Mouse (Mus musculus): ENCODE results near the gene Olfr98. TPM values are rescaled to one million over a fixed set of nuclear protein-coding genes. Genes with fewer than 3 reads are reported as not detected.

The Olfr98 gene
- not detected in 2 replicates for polyA plus RNA-seq (2015; fragmentation: Nextera tagmentation; extraction: Ambion mirVana)

- Histone ChIP-seq H3K9ac (no peak within 1 kb of the TSS), H3K27me3 (replicated peaks) (no peaks in the 10 kb centered on the region), H3K9me3 (no peaks in the 10 kb centered on the region), H3K4me3 (replicated peaks) (no peak within 1 kb of the TSS), H3K27ac (no peak within 1 kb of the TSS), H3K4me2 (no peak within 1 kb of the TSS), H3K36me3 (no peaks in the 10 kb centered on the region), H3K4me1 (no peaks in the 10 kb centered on the region)
- WGBS = 82% methylated on average over 1 of the region's 1 CpGs
- ATAC-seq (ENCODE audit: insufficient read depth, low FRiP score, low read depth) = no peak
Measured at GRCm38 (mm10) chr17:37263626-37264025, at the start of gene Olfr98. Olfr98 (minus strand) TSS chr17:37263749.

DNA sequence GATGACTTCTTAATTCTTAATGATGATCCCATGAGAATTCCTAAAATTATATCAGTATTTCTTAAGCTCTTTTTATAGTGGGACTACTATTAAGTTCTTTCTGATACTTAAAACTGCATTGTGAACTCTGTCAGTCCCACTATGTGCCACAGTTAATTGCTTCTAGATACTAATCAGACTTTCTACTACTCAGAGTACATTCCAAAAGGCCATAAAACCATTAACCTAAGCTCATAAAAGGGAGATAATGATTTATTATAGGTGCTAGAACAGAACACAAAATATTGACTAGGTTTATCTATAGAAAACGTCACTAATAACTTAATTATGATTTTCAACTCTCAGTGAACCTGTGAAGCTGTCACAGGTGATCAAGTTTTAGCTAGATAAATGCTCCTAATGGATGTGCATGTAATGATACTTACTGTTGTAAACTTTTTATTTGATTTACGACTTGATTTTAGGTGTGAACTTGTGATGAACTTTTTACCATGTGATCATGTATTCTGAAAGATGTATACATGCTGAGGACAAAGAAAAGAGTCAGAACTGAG lies 46.7 kb upstream of the Olfr98 start:
- Histone ChIP-seq H3K9me3 (no peaks in the 10 kb centered on the region), H3K4me3 (replicated peaks) (no peak overlapping the region), H3K36me3 (no peaks in the 10 kb centered on the region), H3K4me1 (no peaks in the 10 kb centered on the region), H3K27ac (no peak overlapping the region), H3K27me3 (replicated peaks) (no peaks in the 10 kb centered on the region), H3K4me2 (no peak overlapping the region), H3K9ac (no peak overlapping the region)
- WGBS = 29% methylated on average over 2 of the region's 2 CpGs
- no peak for ATAC-seq (ENCODE audit: insufficient read depth, low FRiP score, low read depth)

DNA sequence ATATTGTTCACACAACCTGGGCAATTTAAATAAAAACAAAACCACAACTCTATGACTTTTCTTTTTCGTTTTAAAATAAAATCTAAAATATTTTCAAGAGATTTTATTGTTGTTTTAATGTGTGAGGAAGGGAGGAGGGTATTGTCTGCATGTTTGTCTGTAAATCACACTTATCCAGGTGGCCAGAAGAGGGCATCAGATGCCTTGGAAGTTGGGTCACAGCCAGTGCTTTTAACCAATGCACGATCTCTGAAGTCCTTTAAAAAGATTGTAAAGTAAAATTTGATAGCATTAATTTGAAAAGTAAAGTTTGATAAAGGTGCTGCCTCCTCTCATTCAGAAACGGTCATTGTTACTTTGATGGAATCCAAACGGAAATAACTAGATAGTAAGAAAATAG lies 44.9 kb upstream of the Olfr98 start:
- ATAC-seq (ENCODE audit: insufficient read depth, low FRiP score, low read depth) = no peak
- no peaks in the 10 kb centered on the region for H3K4me1 ChIP-seq
- H3K27me3 ChIP-seq (replicated peaks) = no peaks in the 10 kb centered on the region
- no peak overlapping the region for H3K4me3 ChIP-seq (replicated peaks)
- no peaks in the 10 kb centered on the region for H3K9me3 ChIP-seq
- H3K36me3 ChIP-seq = no peaks in the 10 kb centered on the region
- no peak overlapping the region for H3K27ac ChIP-seq
- 36% methylated on average over 4 of the region's 4 CpGs for WGBS
- H3K9ac ChIP-seq = no peak overlapping the region
- H3K4me2 ChIP-seq = no peak overlapping the region

DNA sequence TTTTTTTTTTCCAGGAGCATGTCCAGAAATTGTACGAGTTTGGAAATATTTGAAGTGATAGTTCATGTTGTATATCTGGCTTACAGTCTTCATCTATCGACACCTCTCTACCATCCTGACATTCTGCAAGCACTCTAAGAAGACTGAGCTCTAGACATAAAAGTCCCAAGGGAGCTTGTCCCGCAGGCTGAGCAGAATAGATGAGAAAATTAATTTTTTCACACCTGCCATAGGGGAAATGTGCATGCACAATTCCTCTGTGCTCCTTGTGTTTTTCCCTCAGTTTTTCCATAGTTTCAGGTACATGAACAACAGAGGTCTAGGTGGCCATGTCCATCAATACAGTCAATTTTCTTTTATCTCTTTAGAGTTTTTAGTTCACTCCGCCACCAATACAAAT lies 40.7 kb upstream of the Olfr98 start, which contains the start of gene Olfr101:
Gene Olfr101, minus strand, starts transcription at position 101 of the 400 bp plus-strand sequence.
- Histone ChIP-seq H3K9ac (no peak within 1 kb of the TSS), H3K4me1 (no peaks in the 10 kb centered on the region), H3K27ac (no peak within 1 kb of the TSS), H3K27me3 (replicated peaks) (no peaks in the 10 kb centered on the region), H3K4me2 (no peak within 1 kb of the TSS), H3K36me3 (no peaks in the 10 kb centered on the region), H3K4me3 (replicated peaks) (no peak within 1 kb of the TSS), H3K9me3 (no peaks in the 10 kb centered on the region)
- no peak for ATAC-seq (ENCODE audit: insufficient read depth, low FRiP score, low read depth)
- 73% methylated on average over 4 of the region's 4 CpGs for WGBS

- 74% methylated on average over 1 of the region's 1 CpGs for WGBS
- ATAC-seq (ENCODE audit: insufficient read depth, low FRiP score, low read depth) = no peak
- no peaks in the 10 kb centered on the region for H3K4me1 ChIP-seq
- H3K36me3 ChIP-seq = no peaks in the 10 kb centered on the region
- H3K27ac ChIP-seq = no peak within 1 kb of the TSS
- H3K9ac ChIP-seq = no peak within 1 kb of the TSS
- no peaks in the 10 kb centered on the region for H3K9me3 ChIP-seq
- H3K4me3 ChIP-seq (replicated peaks) = no peak within 1 kb of the TSS
- no peak within 1 kb of the TSS for H3K4me2 ChIP-seq
- H3K27me3 ChIP-seq (replicated peaks) = no peaks in the 10 kb centered on the region
Measured at GRCm38 (mm10) chr17:37283360-37283759, 19.8 kb upstream of the Olfr98 start, which contains the start of gene Olfr99. Olfr99 (minus strand) TSS chr17:37283460.

- 83% methylated on average over 1 of the region's 1 CpGs for WGBS
- H3K9me3 ChIP-seq = no peaks in the 10 kb centered on the region
- no peak overlapping the region for H3K4me2 ChIP-seq
- no peaks in the 10 kb centered on the region for H3K36me3 ChIP-seq
- no peaks in the 10 kb centered on the region for H3K27me3 ChIP-seq (replicated peaks)
- no peak overlapping the region for H3K27ac ChIP-seq
- no peak overlapping the region for H3K9ac ChIP-seq
- no peak for ATAC-seq (ENCODE audit: insufficient read depth, low FRiP score, low read depth)
- H3K4me1 ChIP-seq = no peaks in the 10 kb centered on the region
- no peak overlapping the region for H3K4me3 ChIP-seq (replicated peaks)
Measured at GRCm38 (mm10) chr17:37280331-37280730, 16.8 kb upstream of the Olfr98 start.

DNA sequence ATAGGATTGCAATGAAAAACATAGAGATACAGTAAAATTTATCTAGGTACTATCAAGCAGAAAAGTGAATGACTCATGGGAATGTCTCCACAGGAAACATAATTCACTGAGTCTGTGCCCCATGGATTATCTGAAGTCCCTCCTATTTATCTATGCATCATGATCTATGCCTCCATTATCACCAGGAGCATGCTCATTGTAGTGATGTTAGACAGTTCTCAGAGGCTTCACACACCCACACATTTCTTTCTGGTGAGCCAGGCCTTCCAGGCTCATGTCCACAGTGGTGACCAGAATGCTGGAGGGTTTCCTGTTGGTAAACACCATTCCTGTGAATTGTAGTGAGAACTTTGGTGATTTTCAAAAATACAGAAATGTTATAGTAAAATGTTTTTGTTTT lies 13.0 kb upstream of the Olfr98 start:
- no peak for ATAC-seq (ENCODE audit: insufficient read depth, low FRiP score, low read depth)
- no peak overlapping the region for H3K9ac ChIP-seq
- no peaks in the 10 kb centered on the region for H3K27me3 ChIP-seq (replicated peaks)
- no peak overlapping the region for H3K27ac ChIP-seq
- H3K4me2 ChIP-seq = no peak overlapping the region
- no peaks in the 10 kb centered on the region for H3K4me1 ChIP-seq
- no peaks in the 10 kb centered on the region for H3K36me3 ChIP-seq
- H3K4me3 ChIP-seq (replicated peaks) = no peak overlapping the region
- no peaks in the 10 kb centered on the region for H3K9me3 ChIP-seq

DNA sequence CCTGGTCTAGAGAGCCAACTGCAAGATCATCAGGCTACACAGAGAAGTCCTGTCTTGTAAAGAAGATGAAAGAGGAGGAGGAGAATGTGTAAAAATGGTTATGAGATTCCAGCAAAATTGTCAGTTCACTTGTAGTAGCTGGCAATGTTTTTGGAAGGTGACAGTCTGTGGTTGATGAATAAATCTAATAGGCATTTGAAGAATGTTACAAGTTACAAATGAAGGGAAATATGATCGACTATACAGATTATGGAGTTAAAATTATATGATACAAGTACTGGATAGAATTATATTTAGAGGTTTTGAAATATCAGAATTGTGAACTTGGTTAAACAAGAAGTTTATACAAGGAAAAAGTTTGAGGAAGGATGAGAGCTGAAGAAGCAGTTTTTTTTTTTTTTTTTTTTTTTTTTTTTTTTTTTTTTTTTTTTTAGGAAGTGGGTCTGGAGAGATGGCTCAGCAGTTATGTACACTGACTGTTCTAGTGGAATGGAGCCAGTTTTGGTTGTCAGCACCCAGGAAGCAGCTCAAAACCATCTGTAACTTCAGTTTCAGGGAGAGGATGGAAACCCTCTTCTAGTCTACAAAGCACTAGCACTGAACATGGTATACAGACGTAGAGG lies 12.2 kb upstream of the Olfr98 start:
- Histone ChIP-seq H3K4me2 (no peak overlapping the region), H3K4me1 (0 out of 2 replicates have a peak, but pooled peaks cover 2% of the 10 kb centered on the region), H3K36me3 (no peaks in the 10 kb centered on the region), H3K27me3 (replicated peaks) (no peaks in the 10 kb centered on the region), H3K27ac (no peak overlapping the region), H3K4me3 (replicated peaks) (no peak overlapping the region), H3K9me3 (no peaks in the 10 kb centered on the region), H3K9ac (no peak overlapping the region)
- ATAC-seq (ENCODE audit: insufficient read depth, low FRiP score, low read depth) = no peak
- WGBS = 80% methylated on average over 2 of the region's 2 CpGs

GRCm38 (mm10) chr17:37270702-37271092 lies 7.1 kb upstream of the Olfr98 start:
- 59% methylated on average over 8 of the region's 8 CpGs for WGBS
- Histone ChIP-seq H3K27me3 (replicated peaks) (no peaks in the 10 kb centered on the region), H3K36me3 (no peaks in the 10 kb centered on the region), H3K4me2 (peak overlapping the region; percentile 81), H3K9me3 (no peaks in the 10 kb centered on the region), H3K27ac (no peak overlapping the region), H3K4me3 (replicated peaks) (peak overlapping the region; percentile 55), H3K9ac (no peak overlapping the region), H3K4me1 (0 out of 2 replicates have a peak, but pooled peaks cover 5% of the 10 kb centered on the region)
- peak; percentile 29; the same call in 1 of the 2 replicates for ATAC-seq (ENCODE audit: insufficient read depth, low FRiP score, low read depth)

DNA sequence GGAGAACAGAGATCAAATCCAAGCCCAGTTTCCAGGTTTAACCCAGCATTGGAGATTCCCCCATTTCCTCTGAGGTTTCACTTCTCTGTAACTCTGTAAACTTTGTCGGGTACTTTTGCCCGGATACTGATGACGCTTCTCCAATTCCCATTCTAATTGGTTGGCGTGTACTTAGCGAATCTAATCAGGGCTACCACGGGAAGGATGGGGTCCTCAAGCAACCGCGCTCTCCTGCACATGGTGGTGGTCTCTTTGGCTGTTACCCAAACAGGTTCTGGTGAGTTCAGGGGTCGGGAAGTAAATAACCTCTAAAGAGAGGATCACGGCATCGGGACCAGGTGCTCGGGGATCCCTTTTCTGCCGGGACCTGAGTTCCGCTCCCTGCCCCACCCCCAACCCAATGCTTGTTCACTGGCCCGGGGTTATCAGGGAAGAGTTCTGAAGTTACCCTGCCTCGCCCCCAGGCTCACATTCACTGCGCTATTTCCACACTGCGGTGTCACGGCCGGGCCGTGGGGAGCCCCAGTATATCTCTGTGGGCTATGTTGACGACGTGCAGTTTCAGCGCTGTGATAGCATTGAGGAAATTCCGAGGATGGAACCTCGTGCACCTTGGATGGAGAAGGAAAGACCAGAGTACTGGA lies 6.6 kb upstream of the Olfr98 start, which contains the start of gene H2-M3:
Gene H2-M3, plus strand, starts transcription at position 163 of the 644 bp plus-strand sequence.
- H3K36me3 ChIP-seq = no peaks in the 10 kb centered on the region
- 2% methylated on average over 26 of the region's 26 CpGs for WGBS
- H3K9me3 ChIP-seq = no peaks in the 10 kb centered on the region
- no peaks in the 10 kb centered on the region for H3K27me3 ChIP-seq (replicated peaks)
- H3K27ac ChIP-seq = no peak within 1 kb of the TSS
- H3K4me1 ChIP-seq = 0 out of 2 replicates have a peak, but pooled peaks cover 5% of the 10 kb centered on the region
- peak within 1 kb of the TSS; percentile 55 for H3K4me3 ChIP-seq (replicated peaks)
- peak within 1 kb of the TSS; percentile 81 for H3K4me2 ChIP-seq
- no peak within 1 kb of the TSS for H3K9ac ChIP-seq
- ATAC-seq (ENCODE audit: insufficient read depth, low FRiP score, low read depth) = peak; percentile 91

DNA sequence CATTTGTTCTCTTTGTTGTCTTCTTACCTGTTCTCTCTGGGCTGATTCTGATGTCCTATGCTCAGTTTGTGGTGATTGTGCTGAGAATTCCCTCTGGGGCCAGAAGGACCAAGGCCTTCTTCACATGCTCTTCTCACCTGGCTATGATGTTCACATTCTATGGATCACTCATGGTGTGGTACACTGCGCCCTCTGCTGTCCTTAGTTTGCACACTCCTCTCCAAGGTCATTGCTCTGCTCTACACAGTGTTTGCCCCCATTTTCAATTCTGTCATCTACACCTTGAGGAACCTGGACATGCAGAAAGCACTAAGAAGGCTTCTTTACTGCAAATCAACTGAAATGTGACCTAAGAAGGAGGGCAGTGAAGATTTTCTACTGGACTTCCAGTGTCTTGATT lies 13.0 kb downstream of the Olfr98 start:
- H3K9me3 ChIP-seq = no peaks in the 10 kb centered on the region
- no peaks in the 10 kb centered on the region for H3K27me3 ChIP-seq (replicated peaks)
- ATAC-seq (ENCODE audit: insufficient read depth, low FRiP score, low read depth) = no peak
- WGBS = 4% methylated on average over 1 of the region's 1 CpGs
- no peak overlapping the region for H3K4me2 ChIP-seq
- H3K4me1 ChIP-seq = no peaks in the 10 kb centered on the region
- no peaks in the 10 kb centered on the region for H3K36me3 ChIP-seq
- H3K9ac ChIP-seq = no peak overlapping the region
- H3K27ac ChIP-seq = no peak overlapping the region
- no peak overlapping the region for H3K4me3 ChIP-seq (replicated peaks)

DNA sequence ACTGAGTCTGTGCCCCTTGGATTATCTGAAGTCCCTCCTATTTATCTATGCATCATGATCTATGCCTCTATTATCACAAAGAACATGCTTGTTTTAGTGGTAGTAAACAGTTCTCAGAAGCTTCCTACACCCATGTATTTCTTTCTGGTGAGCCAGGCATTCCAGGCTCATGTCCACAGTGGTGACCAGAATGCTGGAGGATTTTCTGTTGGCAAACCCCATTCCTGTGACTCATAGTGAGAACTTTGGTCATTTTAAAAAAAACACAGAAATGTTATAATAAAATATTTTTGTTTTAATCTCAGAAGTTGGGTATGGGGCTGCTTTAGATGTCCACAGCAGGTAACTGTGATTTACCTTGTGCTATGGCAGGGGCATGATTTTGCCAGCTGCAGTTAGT lies 14.1 kb downstream of the Olfr98 start:
- no peak for ATAC-seq (ENCODE audit: insufficient read depth, low FRiP score, low read depth)
- H3K4me2 ChIP-seq = no peak overlapping the region
- no peak overlapping the region for H3K9ac ChIP-seq
- H3K36me3 ChIP-seq = no peaks in the 10 kb centered on the region
- H3K4me1 ChIP-seq = no peaks in the 10 kb centered on the region
- no peak overlapping the region for H3K27ac ChIP-seq
- no peaks in the 10 kb centered on the region for H3K27me3 ChIP-seq (replicated peaks)
- H3K9me3 ChIP-seq = no peaks in the 10 kb centered on the region
- no peak overlapping the region for H3K4me3 ChIP-seq (replicated peaks)
